Mouse (Mus musculus) G1E (cell line): ENCODE data around the gene Cyb5d1.

Source experiments
- CTCF ChIP-seq: IDR thresholded peaks from 2 replicates; pipeline ENCODE4 v1.5.1; 2012; ENCODE audit warnings: low read depth, low read length, inconsistent platforms, mixed read lengths
- POLR2AphosphoS5 ChIP-seq: IDR thresholded peaks from 2 replicates; pipeline ENCODE4 v1.6.1; 2012; ENCODE audit warnings: low read depth, low read length, inconsistent platforms; ENCODE audit not compliant: insufficient replicate concordance

DNA sequence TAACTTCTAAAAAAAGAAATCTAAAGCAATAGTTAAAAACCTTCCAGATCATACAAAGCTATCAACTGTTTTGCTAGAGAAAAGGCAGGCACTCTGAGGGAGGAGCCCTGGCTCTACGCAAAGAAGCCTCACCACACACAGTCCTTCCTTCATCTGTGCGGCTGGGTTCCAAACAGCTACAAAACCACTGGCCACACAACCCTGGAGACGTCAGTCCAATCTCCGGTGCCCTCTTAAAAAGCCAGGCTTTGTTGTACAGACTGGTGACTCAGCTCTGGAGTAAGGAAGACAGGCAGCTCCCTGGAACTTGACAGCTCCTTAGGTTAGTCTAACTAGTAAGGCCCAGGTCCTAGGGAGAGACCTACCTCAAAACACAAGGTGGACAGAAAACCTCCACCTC is 19.8 kb downstream of the Cyb5d1 start:
- TF ChIP-seq CTCF (no peak), POLR2AphosphoS5 (no peak)
